Mouse (Mus musculus): ENCODE measurements around the gene Rmnd1. TPM values are rescaled to one million over a fixed set of nuclear protein-coding genes. Genes with fewer than 3 reads are reported as not detected.

Rmnd1 gene
- 52.1 and 54.2 TPM in 2 replicates for polyA plus RNA-seq (2014; fragmentation: Nextera tagmentation; extraction: Ambion mirVana)

DNA sequence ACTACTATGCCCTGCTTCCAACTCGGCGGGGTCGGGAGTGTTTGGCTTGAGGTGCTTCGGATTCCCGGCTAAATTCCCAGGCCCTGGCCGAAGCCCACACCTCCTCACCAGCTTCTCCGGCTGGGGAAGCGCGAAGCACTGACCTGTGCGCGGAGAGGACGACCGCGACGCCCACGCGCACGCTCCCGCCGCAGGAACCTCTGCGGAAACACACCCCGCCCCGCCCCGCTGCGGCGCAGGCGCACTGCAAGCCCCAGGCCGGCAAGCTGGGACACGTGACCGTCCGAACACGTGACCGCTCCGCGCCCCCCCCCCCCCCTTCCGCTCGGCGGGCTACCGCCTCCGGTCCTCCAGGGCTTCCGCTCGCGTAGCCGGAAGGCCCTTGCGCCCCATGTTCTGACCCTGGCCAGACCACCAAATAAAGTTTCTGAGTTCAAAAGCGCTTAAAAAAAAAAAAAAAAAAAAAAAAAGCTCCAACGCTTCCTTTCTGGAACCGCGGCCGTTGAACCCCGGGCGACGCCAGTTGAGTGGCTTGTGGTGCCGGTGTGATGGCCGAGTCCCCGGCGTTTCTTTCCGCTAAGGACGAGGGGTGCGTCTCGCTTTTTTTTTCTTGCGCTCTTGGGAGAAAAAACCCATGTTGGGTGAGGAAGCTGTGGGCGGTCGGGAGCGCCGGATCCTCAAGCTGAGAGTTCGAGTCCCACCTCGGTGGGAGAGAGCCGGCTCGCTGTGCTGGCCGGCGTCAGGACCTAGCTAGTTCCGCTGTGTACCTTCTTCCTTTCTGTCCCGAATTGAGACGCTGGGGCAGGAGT lies at the start of gene Rmnd1, which contains the start of gene Armt1:
TSS of gene Rmnd1 (minus strand) at position 266 of the 809 bp plus-strand sequence.
TSS of gene Armt1 (plus strand) at position 345 of the 809 bp plus-strand sequence.
- Histone ChIP-seq H3K9ac (replicated peaks; ENCODE audit: low read depth, low read length) (peak within 1 kb of the TSS; percentile 72), H3K36me3 (ENCODE audit: control insufficient read depth, insufficient read depth, low read length) (no peaks in the 10 kb centered on the region), H3K4me2 (ENCODE audit: low read depth, low read length) (peak within 1 kb of the TSS; percentile 62), H3K27me3 (ENCODE audit: control insufficient read depth, insufficient read depth, low read length) (no peaks in the 10 kb centered on the region), H3K4me1 (ENCODE audit: control insufficient read depth, insufficient read depth, low read length) (peaks cover 5% of the 10 kb centered on the region; the same call in 1 of the 2 replicates), H3K9me3 (ENCODE audit: control insufficient read depth, low read length) (no peaks in the 10 kb centered on the region), H3K4me3 (ENCODE audit: low read depth, low read length) (peak within 1 kb of the TSS; percentile 64), H3K27ac (ENCODE audit: low read depth, low read length) (peak within 1 kb of the TSS; percentile 80)
- peak; percentile 95 for ATAC-seq (ENCODE audit: low read depth)
- WGBS, result under 1% methylated on average over 64 of the region's 75 CpGs

DNA sequence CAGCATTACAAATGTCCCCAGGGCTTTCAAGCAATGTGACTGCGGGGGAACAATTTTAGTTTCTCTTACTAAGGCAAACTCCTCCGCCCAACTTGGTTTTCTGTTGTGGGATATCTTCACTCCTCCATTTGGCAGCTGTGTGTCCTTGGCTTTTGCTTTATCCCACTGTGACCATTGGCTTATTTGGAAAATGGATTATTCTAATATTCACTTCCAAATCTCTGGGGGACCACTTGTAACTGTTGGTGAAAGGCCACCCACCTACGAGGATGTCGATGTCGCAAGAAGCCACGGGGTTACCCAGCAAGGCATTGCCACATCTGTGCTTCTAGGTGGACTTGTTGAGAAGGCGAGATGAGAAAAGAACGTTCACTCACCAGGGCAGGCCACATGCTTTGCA lies 49.5 kb upstream of the Rmnd1 start:
- no peak overlapping the region for H3K27ac ChIP-seq (ENCODE audit: low read depth, low read length)
- ATAC-seq (ENCODE audit: low read depth), result no peak
- H3K4me3 ChIP-seq (ENCODE audit: low read depth, low read length), result no peak overlapping the region
- H3K9me3 ChIP-seq (ENCODE audit: control insufficient read depth, low read length), result no peaks in the 10 kb centered on the region
- no peak overlapping the region for H3K9ac ChIP-seq (replicated peaks; ENCODE audit: low read depth, low read length)
- H3K4me1 ChIP-seq (ENCODE audit: control insufficient read depth, insufficient read depth, low read length), result no peaks in the 10 kb centered on the region
- no peak overlapping the region for H3K4me2 ChIP-seq (ENCODE audit: low read depth, low read length)
- 86% methylated on average over 8 of the region's 8 CpGs for WGBS
- no peaks in the 10 kb centered on the region for H3K27me3 ChIP-seq (ENCODE audit: control insufficient read depth, insufficient read depth, low read length)
- H3K36me3 ChIP-seq (ENCODE audit: control insufficient read depth, insufficient read depth, low read length), result no peaks in the 10 kb centered on the region

DNA sequence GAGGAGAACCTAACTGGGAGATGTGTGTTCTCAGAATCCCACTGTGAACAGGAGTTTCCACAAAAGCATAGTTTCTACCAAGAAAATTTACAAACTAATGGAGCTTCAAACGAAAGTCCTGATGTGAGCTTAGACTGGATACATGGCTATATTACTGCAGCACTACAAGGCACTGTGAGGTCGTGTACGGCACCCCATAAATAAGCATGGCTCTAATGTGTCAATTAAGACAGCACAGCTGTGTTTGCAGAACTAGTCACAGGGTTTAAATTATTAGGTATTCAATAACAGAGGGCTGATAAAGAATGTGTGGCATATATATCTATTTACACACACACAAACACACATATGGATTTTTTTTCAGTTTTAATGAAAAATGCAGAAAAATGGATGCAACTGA lies 48.7 kb upstream of the Rmnd1 start:
- Histone ChIP-seq H3K4me3 (ENCODE audit: low read depth, low read length) (no peak overlapping the region), H3K4me2 (ENCODE audit: low read depth, low read length) (no peak overlapping the region), H3K9ac (replicated peaks; ENCODE audit: low read depth, low read length) (no peak overlapping the region), H3K9me3 (ENCODE audit: control insufficient read depth, low read length) (no peaks in the 10 kb centered on the region), H3K36me3 (ENCODE audit: control insufficient read depth, insufficient read depth, low read length) (no peaks in the 10 kb centered on the region), H3K27ac (ENCODE audit: low read depth, low read length) (no peak overlapping the region), H3K4me1 (ENCODE audit: control insufficient read depth, insufficient read depth, low read length) (no peaks in the 10 kb centered on the region), H3K27me3 (ENCODE audit: control insufficient read depth, insufficient read depth, low read length) (no peaks in the 10 kb centered on the region)
- 61% methylated on average over 3 of the region's 3 CpGs for WGBS
- ATAC-seq (ENCODE audit: low read depth), result no peak

DNA sequence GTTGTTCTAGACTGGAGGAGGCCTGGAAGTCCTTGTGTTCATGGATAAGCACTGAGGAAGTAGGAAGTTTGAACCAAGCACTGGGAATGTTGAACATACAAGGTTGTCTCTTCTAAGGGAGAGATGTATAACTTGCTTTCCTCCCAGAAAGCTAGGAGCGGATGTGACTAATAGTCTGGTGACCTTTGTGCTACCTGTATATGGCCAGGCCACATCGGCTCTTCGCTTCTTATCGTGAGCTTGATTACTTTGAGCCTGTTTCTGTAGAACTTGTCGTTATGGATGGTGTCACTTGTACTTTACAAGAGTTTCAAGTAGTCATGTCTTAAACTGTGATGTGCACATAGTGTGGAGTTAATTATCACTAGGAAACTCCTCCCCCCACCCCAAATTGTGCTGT lies 44.4 kb upstream of the Rmnd1 start:
- no peaks in the 10 kb centered on the region for H3K4me1 ChIP-seq (ENCODE audit: control insufficient read depth, insufficient read depth, low read length)
- WGBS, result 97% methylated on average over 5 of the region's 5 CpGs
- no peaks in the 10 kb centered on the region for H3K36me3 ChIP-seq (ENCODE audit: control insufficient read depth, insufficient read depth, low read length)
- H3K4me3 ChIP-seq (ENCODE audit: low read depth, low read length), result no peak overlapping the region
- H3K4me2 ChIP-seq (ENCODE audit: low read depth, low read length), result no peak overlapping the region
- no peak for ATAC-seq (ENCODE audit: low read depth)
- no peaks in the 10 kb centered on the region for H3K9me3 ChIP-seq (ENCODE audit: control insufficient read depth, low read length)
- H3K27ac ChIP-seq (ENCODE audit: low read depth, low read length), result no peak overlapping the region
- H3K27me3 ChIP-seq (ENCODE audit: control insufficient read depth, insufficient read depth, low read length), result no peaks in the 10 kb centered on the region
- H3K9ac ChIP-seq (replicated peaks; ENCODE audit: low read depth, low read length), result no peak overlapping the region

DNA sequence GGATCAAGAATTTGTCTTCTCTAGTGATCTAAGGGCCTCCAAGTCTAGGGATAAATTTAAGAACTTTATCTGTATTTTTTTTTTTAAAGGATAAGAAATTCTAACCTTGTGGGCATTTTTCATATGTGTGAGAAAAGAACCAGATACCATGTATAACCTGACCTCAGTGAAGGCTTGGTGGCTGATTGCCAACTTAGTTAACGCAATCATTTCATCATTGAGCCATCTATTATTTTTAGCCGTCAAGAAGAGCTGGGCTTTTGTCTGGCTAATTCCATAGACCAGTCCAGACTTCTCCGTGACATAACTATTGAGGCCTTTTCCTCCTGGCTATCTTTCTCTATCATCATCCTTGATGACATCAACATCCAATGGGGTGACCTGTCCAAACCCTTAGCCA lies 43.2 kb upstream of the Rmnd1 start:
- Histone ChIP-seq H3K36me3 (ENCODE audit: control insufficient read depth, insufficient read depth, low read length) (no peaks in the 10 kb centered on the region), H3K9me3 (ENCODE audit: control insufficient read depth, low read length) (no peaks in the 10 kb centered on the region), H3K4me1 (ENCODE audit: control insufficient read depth, insufficient read depth, low read length) (no peaks in the 10 kb centered on the region), H3K9ac (replicated peaks; ENCODE audit: low read depth, low read length) (no peak overlapping the region), H3K4me3 (ENCODE audit: low read depth, low read length) (no peak overlapping the region), H3K27ac (ENCODE audit: low read depth, low read length) (no peak overlapping the region), H3K4me2 (ENCODE audit: low read depth, low read length) (no peak overlapping the region), H3K27me3 (ENCODE audit: control insufficient read depth, insufficient read depth, low read length) (no peaks in the 10 kb centered on the region)
- 77% methylated on average over 3 of the region's 3 CpGs for WGBS
- ATAC-seq (ENCODE audit: low read depth), result no peak

DNA sequence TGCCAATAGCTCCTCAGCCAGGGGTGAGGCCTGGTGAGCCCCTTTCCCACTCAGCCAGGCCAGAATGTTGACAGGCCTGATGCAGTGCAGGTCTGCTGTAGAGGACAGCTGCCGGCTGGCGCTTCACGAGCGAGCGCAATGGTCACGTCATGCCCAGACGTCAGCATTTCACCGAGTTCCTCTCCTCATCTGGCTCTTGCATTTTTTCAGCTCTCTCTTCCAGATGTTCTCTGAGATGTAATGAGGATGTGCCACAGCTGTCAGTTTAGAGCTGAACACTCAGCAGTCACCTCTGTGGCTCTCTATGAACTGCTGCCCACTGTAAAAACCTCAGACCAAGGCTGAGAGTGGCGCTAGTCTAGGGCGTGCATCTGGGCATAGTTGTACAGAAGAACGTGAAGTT lies 41.4 kb upstream of the Rmnd1 start:
- H3K9me3 ChIP-seq (ENCODE audit: control insufficient read depth, low read length), result no peaks in the 10 kb centered on the region
- no peak overlapping the region for H3K4me2 ChIP-seq (ENCODE audit: low read depth, low read length)
- H3K9ac ChIP-seq (replicated peaks; ENCODE audit: low read depth, low read length), result no peak overlapping the region
- ATAC-seq (ENCODE audit: low read depth), result no peak
- no peak overlapping the region for H3K27ac ChIP-seq (ENCODE audit: low read depth, low read length)
- H3K4me3 ChIP-seq (ENCODE audit: low read depth, low read length), result no peak overlapping the region
- no peaks in the 10 kb centered on the region for H3K36me3 ChIP-seq (ENCODE audit: control insufficient read depth, insufficient read depth, low read length)
- H3K4me1 ChIP-seq (ENCODE audit: control insufficient read depth, insufficient read depth, low read length), result no peaks in the 10 kb centered on the region
- no peaks in the 10 kb centered on the region for H3K27me3 ChIP-seq (ENCODE audit: control insufficient read depth, insufficient read depth, low read length)
- WGBS, result 94% methylated on average over 11 of the region's 11 CpGs

DNA sequence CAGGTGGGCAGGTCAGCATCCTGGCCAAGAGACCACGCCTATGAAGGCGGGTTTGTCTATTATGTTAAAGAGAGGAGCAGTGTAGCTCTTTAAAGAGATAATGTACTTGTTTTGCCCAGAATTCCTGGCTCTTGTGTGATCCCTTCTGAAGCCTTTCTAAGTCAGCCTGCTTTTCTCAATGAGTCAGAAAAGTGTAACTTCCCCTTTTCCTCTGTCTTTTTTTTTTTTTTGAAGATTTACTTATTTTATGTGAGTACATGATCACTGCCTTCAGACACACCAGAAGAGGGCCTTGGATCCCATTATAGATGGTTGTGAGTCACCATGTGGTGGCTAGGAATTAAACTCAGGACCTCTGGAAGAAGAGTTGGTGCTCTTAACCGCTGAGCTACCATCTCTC lies 37.2 kb upstream of the Rmnd1 start:
- H3K27ac ChIP-seq (ENCODE audit: low read depth, low read length), result no peak overlapping the region
- no peak overlapping the region for H3K9ac ChIP-seq (replicated peaks; ENCODE audit: low read depth, low read length)
- WGBS, result 83% methylated on average over 3 of the region's 3 CpGs
- H3K36me3 ChIP-seq (ENCODE audit: control insufficient read depth, insufficient read depth, low read length), result no peaks in the 10 kb centered on the region
- no peaks in the 10 kb centered on the region for H3K27me3 ChIP-seq (ENCODE audit: control insufficient read depth, insufficient read depth, low read length)
- H3K4me1 ChIP-seq (ENCODE audit: control insufficient read depth, insufficient read depth, low read length), result no peaks in the 10 kb centered on the region
- H3K9me3 ChIP-seq (ENCODE audit: control insufficient read depth, low read length), result no peaks in the 10 kb centered on the region
- no peak for ATAC-seq (ENCODE audit: low read depth)
- no peak overlapping the region for H3K4me2 ChIP-seq (ENCODE audit: low read depth, low read length)
- no peak overlapping the region for H3K4me3 ChIP-seq (ENCODE audit: low read depth, low read length)

DNA sequence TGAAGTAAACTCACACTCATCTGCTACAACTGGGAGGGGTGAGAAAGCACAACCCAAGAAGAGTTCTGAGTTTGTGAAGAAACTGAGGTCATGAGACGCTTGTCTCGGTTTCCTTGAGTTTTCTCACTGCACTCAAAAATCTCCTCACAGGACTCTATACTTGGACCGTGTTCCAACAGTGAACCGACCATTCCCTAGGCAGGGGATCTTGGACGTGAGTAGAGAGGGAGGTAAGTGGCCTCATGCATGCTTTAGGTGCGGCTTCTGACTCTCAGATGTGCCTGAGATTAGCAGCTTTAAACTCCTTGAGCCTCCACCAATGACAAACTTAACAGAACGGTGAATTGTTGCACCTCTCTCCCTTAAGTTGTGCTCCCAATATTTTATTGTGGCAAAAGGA lies 33.6 kb upstream of the Rmnd1 start:
- Histone ChIP-seq H3K27ac (ENCODE audit: low read depth, low read length) (no peak overlapping the region), H3K4me1 (ENCODE audit: control insufficient read depth, insufficient read depth, low read length) (no peaks in the 10 kb centered on the region), H3K4me3 (ENCODE audit: low read depth, low read length) (no peak overlapping the region), H3K4me2 (ENCODE audit: low read depth, low read length) (no peak overlapping the region), H3K9me3 (ENCODE audit: control insufficient read depth, low read length) (no peaks in the 10 kb centered on the region), H3K36me3 (ENCODE audit: control insufficient read depth, insufficient read depth, low read length) (no peaks in the 10 kb centered on the region), H3K27me3 (ENCODE audit: control insufficient read depth, insufficient read depth, low read length) (no peaks in the 10 kb centered on the region), H3K9ac (replicated peaks; ENCODE audit: low read depth, low read length) (no peak overlapping the region)
- 87% methylated on average over 7 of the region's 7 CpGs for WGBS
- ATAC-seq (ENCODE audit: low read depth), result no peak

DNA sequence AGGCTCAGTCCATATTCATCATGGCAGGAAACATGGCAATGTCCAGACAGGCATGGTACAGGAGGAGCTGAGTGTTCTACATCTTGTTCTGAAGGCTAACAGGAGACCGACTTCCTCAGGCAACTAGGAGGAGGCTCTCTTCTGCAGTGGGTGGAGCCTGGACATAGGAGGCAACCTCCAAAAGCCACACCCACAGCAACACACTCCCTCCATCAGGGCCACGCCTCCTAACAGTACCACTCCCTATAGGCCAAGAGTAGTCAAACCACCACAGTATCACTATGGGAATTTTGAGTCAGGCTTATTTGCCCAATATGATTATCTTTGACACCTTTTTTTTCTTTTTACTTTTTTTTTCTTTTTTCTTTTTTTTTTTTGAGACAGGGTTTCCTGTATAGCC lies 28.0 kb upstream of the Rmnd1 start:
- no peak overlapping the region for H3K27ac ChIP-seq (ENCODE audit: low read depth, low read length)
- H3K4me3 ChIP-seq (ENCODE audit: low read depth, low read length), result no peak overlapping the region
- no peak overlapping the region for H3K4me2 ChIP-seq (ENCODE audit: low read depth, low read length)
- peaks cover 7% of the 10 kb centered on the region; the same call in 1 of the 2 replicates for H3K36me3 ChIP-seq (ENCODE audit: control insufficient read depth, insufficient read depth, low read length)
- no peak overlapping the region for H3K9ac ChIP-seq (replicated peaks; ENCODE audit: low read depth, low read length)
- 92% methylated on average over 2 of the region's 2 CpGs for WGBS
- H3K9me3 ChIP-seq (ENCODE audit: control insufficient read depth, low read length), result no peaks in the 10 kb centered on the region
- no peaks in the 10 kb centered on the region for H3K4me1 ChIP-seq (ENCODE audit: control insufficient read depth, insufficient read depth, low read length)
- H3K27me3 ChIP-seq (ENCODE audit: control insufficient read depth, insufficient read depth, low read length), result no peaks in the 10 kb centered on the region
- ATAC-seq (ENCODE audit: low read depth), result no peak
